Mouse (Mus musculus): ENCODE results near the gene Tbl2. TPM values are rescaled to one million over a fixed set of nuclear protein-coding genes. Genes with fewer than 3 reads are reported as not detected.

The Tbl2 gene
- 3.5 and 7.8 TPM in 2 replicates for polyA plus RNA-seq (2011; ENCODE audit: insufficient read depth, insufficient read length, low replicate concordance, missing spikeins)

DNA sequence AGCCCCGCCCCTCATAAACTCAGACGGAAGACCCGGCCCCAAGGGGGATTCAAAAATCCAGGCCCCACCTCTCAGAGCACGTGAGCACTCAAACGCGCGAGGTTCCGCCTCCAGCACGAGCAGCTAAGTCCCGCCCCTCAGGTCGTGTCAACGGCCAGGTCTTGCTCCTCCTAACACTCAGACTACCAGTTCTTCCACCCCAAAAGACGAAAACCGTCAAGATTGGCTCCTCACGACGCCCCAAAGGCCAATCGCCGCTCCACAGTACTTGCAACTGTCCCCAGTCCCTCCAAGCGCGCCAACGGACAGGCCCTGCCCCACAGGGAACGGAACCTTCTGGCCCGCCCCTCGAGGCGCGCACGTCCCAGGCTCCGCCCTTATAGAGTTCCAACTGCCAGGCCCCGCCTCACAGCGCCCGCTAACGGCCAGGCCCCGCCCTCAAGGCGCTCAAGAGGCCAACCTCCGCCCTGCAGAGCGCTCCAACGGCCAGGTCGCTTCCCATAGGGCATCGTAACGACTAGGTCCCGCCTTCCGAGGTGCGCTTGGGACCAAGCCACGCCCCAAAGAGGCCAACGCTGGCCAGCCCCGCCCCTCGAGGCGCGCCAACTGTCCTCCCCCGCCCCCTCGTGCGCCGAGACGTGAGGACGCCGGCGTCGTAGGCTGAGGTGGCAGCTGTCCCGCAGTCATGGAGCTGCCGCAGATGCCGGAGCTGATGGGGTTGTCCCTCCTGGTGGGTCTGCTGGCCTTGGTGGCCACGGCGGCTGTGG lies at the start of gene Tbl2:
Gene Tbl2, plus strand, starts transcription at position 605 of the 767 bp plus-strand sequence.
- TF ChIP-seq POLR2A (IDR thresholded peaks at IDR 0.05; ENCODE audit: borderline replicate concordance, control insufficient read depth, low read depth, low read length) (peak; percentile 83), CTCF (IDR thresholded peaks at IDR 0.05; ENCODE audit: control insufficient read depth, insufficient read depth, low read length) (no peak)
- peak within 1 kb of the TSS; percentile 84 for H3K4me3 ChIP-seq (replicated peaks; ENCODE audit: control insufficient read depth, low read depth, low read length)
- peaks cover 4% of the 10 kb centered on the region for H3K4me1 ChIP-seq (ENCODE audit: control insufficient read depth, insufficient read depth, low read length)
- H3K27ac ChIP-seq (ENCODE audit: control insufficient read depth, insufficient read depth, low read depth, low read length, poor library complexity): peak within 1 kb of the TSS; percentile 98
- WGBS: under 1% methylated on average over 63 of the region's 63 CpGs

DNA sequence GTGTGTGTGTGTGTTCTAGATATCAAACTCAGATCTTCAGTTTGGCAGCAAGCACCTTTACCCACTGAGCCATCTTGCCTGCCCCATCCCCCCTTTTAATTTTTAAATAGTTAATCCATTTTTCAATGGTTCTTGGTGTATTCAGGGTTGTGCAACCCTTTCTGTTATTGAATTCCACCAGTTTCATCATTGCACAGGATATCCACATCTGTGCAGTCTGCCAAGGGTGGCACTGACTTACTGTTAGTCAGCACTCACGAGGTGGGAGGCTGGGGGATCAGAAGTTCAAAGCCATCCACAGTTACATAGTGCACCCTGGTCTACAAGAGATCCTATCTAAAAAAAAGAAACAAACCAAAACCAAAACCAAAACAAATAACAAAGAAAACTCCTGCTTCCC lies 48.5 kb upstream of the Tbl2 start:
- TF ChIP-seq POLR2A (IDR thresholded peaks at IDR 0.05; ENCODE audit: borderline replicate concordance, control insufficient read depth, low read depth, low read length) (no peak), CTCF (IDR thresholded peaks at IDR 0.05; ENCODE audit: control insufficient read depth, insufficient read depth, low read length) (no peak)
- Histone ChIP-seq H3K4me3 (replicated peaks; ENCODE audit: control insufficient read depth, low read depth, low read length) (no peak overlapping the region), H3K27ac (ENCODE audit: control insufficient read depth, insufficient read depth, low read depth, low read length, poor library complexity) (no peak overlapping the region), H3K4me1 (ENCODE audit: control insufficient read depth, insufficient read depth, low read length) (no peaks in the 10 kb centered on the region; the same call in 1 of the 2 replicates)
- WGBS: 22% methylated on average over 1 of the region's 1 CpGs

GRCm38 (mm10) chr5:135103999-135104660 lies 45.3 kb upstream of the Tbl2 start:
- no peak overlapping the region for H3K4me3 ChIP-seq (replicated peaks; ENCODE audit: control insufficient read depth, low read depth, low read length)
- TF ChIP-seq CTCF (IDR thresholded peaks at IDR 0.05; ENCODE audit: control insufficient read depth, insufficient read depth, low read length): peak; percentile 38; the same call in 1 of the 2 replicates
- TF ChIP-seq POLR2A (IDR thresholded peaks at IDR 0.05; ENCODE audit: borderline replicate concordance, control insufficient read depth, low read depth, low read length): no peak
- H3K27ac ChIP-seq (ENCODE audit: control insufficient read depth, insufficient read depth, low read depth, low read length, poor library complexity): no peak overlapping the region
- H3K4me1 ChIP-seq (ENCODE audit: control insufficient read depth, insufficient read depth, low read length): peaks cover 2% of the 10 kb centered on the region; the same call in 1 of the 2 replicates
- 52% methylated on average over 11 of the region's 11 CpGs for WGBS

- Histone ChIP-seq H3K4me3 (replicated peaks; ENCODE audit: control insufficient read depth, low read depth, low read length) (no peak overlapping the region), H3K4me1 (ENCODE audit: control insufficient read depth, insufficient read depth, low read length) (peaks cover 2% of the 10 kb centered on the region; the same call in 1 of the 2 replicates), H3K27ac (ENCODE audit: control insufficient read depth, insufficient read depth, low read depth, low read length, poor library complexity) (no peak overlapping the region)
- 1% methylated on average over 48 of the region's 48 CpGs for WGBS
- TF ChIP-seq POLR2A (IDR thresholded peaks at IDR 0.05; ENCODE audit: borderline replicate concordance, control insufficient read depth, low read depth, low read length): no peak
- no peak for TF ChIP-seq CTCF (IDR thresholded peaks at IDR 0.05; ENCODE audit: control insufficient read depth, insufficient read depth, low read length)
These were observed 42.6 kb upstream of the Tbl2 start for GRCm38 (mm10) chr5:135106758-135107256.

DNA sequence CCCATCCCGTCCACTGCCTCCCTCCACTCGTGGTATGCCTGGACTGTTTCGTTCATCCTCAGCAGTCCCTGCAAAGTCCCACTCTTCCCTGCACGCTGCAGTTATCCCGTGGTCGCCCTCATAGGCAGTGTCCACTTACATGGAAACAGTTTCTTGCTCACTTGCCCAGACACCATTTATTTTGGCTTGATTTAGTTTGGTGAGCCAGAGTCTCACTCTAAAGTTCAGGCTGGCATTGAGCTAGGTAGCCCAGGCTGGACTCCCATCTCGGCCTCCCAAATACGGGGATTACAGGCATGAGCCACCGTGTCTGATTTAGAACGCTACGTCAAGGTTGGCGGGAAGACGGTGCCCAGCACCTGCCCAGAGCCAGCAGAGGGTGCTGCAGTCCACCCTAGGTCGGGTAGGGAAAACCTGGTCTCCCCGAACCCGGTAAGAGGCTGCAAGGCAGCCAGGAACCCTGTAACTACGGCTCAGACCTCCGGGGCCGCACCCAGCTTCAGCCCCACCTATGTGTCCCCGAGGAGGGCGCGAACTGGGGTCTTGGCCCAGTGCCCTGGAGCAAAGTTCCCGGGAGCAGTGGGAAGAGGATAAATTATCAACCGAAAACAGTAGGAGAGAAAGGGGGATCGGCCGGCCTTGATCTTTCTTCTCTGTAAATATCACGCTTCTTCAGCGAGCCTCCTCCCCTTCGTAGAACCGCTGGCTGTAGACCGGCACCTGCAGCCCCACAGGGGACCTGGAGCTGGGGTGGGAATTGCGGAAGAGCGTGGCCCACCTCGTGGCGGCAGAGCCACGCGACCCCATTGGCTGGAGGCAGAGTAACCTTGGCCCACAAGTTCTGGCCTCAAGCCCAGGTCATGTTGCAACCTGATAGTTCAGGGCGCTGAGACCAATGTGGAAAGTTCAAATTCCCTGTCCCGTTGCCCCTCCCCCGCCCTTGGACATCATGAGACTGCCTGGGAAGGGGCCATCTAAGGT lies 41.6 kb upstream of the Tbl2 start:
- 7% methylated on average over 40 of the region's 40 CpGs for WGBS
- H3K27ac ChIP-seq (ENCODE audit: control insufficient read depth, insufficient read depth, low read depth, low read length, poor library complexity): no peak overlapping the region
- H3K4me1 ChIP-seq (ENCODE audit: control insufficient read depth, insufficient read depth, low read length): peaks cover 2% of the 10 kb centered on the region; the same call in 1 of the 2 replicates
- H3K4me3 ChIP-seq (replicated peaks; ENCODE audit: control insufficient read depth, low read depth, low read length): no peak overlapping the region
- TF ChIP-seq CTCF (IDR thresholded peaks at IDR 0.05; ENCODE audit: control insufficient read depth, insufficient read depth, low read length) (peak; percentile 48; the same call in 1 of the 2 replicates), POLR2A (IDR thresholded peaks at IDR 0.05; ENCODE audit: borderline replicate concordance, control insufficient read depth, low read depth, low read length) (no peak)

- WGBS: 62% methylated on average over 6 of the region's 6 CpGs
- TF ChIP-seq CTCF (IDR thresholded peaks at IDR 0.05; ENCODE audit: control insufficient read depth, insufficient read depth, low read length) (no peak), POLR2A (IDR thresholded peaks at IDR 0.05; ENCODE audit: borderline replicate concordance, control insufficient read depth, low read depth, low read length) (no peak)
- peaks cover 2% of the 10 kb centered on the region; the same call in 1 of the 2 replicates for H3K4me1 ChIP-seq (ENCODE audit: control insufficient read depth, insufficient read depth, low read length)
- H3K27ac ChIP-seq (ENCODE audit: control insufficient read depth, insufficient read depth, low read depth, low read length, poor library complexity): no peak overlapping the region
- no peak overlapping the region for H3K4me3 ChIP-seq (replicated peaks; ENCODE audit: control insufficient read depth, low read depth, low read length)
These were observed 40.4 kb upstream of the Tbl2 start for GRCm38 (mm10) chr5:135109017-135109416.

DNA sequence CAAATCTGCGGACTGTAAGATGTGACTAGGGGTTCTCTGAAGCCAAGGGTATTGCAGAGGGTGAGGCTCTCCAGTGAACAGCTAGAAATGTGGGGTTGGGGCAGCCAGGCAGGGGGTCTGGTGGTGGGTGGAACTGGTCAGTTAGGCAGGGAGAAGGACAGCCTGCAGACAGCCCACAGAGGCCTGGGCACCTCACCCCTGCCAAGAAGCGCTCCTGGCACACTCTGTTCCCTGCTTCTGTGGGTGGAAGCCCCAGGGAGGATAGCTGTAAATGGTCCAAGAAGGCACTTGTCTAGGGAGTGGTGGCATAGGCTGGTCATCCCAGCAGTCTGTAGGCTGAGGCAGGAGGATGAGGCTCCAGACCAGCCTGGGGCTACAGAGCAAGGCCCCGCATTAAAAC lies 40.0 kb upstream of the Tbl2 start:
- WGBS: 87% methylated on average over 3 of the region's 3 CpGs
- Histone ChIP-seq H3K27ac (ENCODE audit: control insufficient read depth, insufficient read depth, low read depth, low read length, poor library complexity) (no peak overlapping the region), H3K4me1 (ENCODE audit: control insufficient read depth, insufficient read depth, low read length) (peaks cover 2% of the 10 kb centered on the region; the same call in 1 of the 2 replicates), H3K4me3 (replicated peaks; ENCODE audit: control insufficient read depth, low read depth, low read length) (no peak overlapping the region)
- no peak for TF ChIP-seq POLR2A (IDR thresholded peaks at IDR 0.05; ENCODE audit: borderline replicate concordance, control insufficient read depth, low read depth, low read length)
- TF ChIP-seq CTCF (IDR thresholded peaks at IDR 0.05; ENCODE audit: control insufficient read depth, insufficient read depth, low read length): no peak

Measured in bone marrow, adult 2 months (tissue).